In the genomic region with DNA sequence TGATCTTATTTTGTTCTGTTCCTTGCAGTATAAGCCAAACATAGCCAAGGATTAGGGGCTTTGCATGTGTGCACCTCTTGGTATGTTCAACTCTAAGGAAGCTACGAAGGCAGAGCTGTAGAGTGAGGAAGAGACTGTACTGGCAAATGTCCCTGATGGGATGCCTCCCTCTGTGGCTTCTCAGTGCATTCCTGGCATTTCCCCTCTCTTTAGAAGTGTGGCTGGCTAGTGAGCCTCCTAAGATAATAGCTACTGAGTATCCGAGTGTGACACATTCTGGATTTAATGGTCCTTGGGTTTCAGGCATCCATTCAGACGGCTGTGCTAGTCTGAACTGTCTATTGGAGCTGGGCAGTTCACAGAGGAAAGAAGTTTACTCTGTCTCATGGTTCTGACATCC, we compare ENCODE assay signal across 23 mouse cellular contexts. TPM values are rescaled to one million over a fixed set of nuclear protein-coding genes. Genes with fewer than 3 reads are reported as not detected.
A peak's percentile ranks its signal among the peaks of the same experiment; 100 is the strongest.
DNase-seq lines count a peak whose midpoint lies in the region; ATAC-seq and TF ChIP-seq lines count a peak whose summit lies in the region.
"Had no signal": no experiment of that assay in that cellular context is flagged by ENCODE, and none has a peak within 500 bp of the region (broad histone marks: within the 10 kb centered on the region; RNA-seq: fewer than 3 reads in every experiment).

No protein-coding gene starts in this region.

- peak; percentile 71 for DNase-seq in heart, adult 11 months
- no peak for DNase-seq in heart, postnatal 0 days (ENCODE audit: low spot score)
- DNase-seq in heart, postnatal 25 days (ENCODE audit: low spot score), result no peak
- no peak for DNase-seq in kidney, adult 9 months
- peak; percentile 93 for DNase-seq in Muller cell, postnatal 12 days (ENCODE audit: inconsistent ontology term)
- no peak for DNase-seq in frontal cortex, adult 2 months (ENCODE audit: extremely low spot score in 1 of 2, low spot score in 1 of 2)
- DNase-seq: adrenal gland, adult 2 months; adrenal gland, postnatal 25 days; B cell, adult 2 months; cerebellum, adult 18-20 months; cerebellum, adult 9-11 months; cerebellum, postnatal 36 days; gastrocnemius, postnatal 14 days; heart, postnatal 36 days had no signal

- H3K27me3 ChIP-seq in heart, embryonic 12.5 days (replicated peaks), result no peaks in the 10 kb centered on the region
- H3K27me3 ChIP-seq in heart, postnatal 0 days (ENCODE audit: control insufficient read depth, insufficient read depth, low read length), result no peaks in the 10 kb centered on the region
- no peaks in the 10 kb centered on the region for H3K27me3 ChIP-seq in kidney, embryonic 15.5 days
- H3K27me3 ChIP-seq: embryonic facial prominence, embryonic 13.5 days; forebrain, embryonic 12.5 days; hindbrain, embryonic 15.5 days had no signal

- TF ChIP-seq EP300 in heart, postnatal 0 days (IDR thresholded peaks at IDR 0.05; ENCODE audit: low read depth), result no peak

- no peak for ATAC-seq in heart, embryonic 12.5 days (ENCODE audit: insufficient number of reproducible peaks, low FRiP score)
- ATAC-seq in heart, postnatal 0 days (ENCODE audit: insufficient read depth, low read depth), result no peak
- peak; percentile 58 for ATAC-seq in kidney, embryonic 15.5 days (replicated peaks; ENCODE audit: low FRiP score)
- ATAC-seq: CD4-positive, CD25-positive, alpha-beta regulatory T cell, adult 4 months; forebrain, embryonic 16.5 days had no signal

- H3K4me1 ChIP-seq in heart, embryonic 12.5 days (replicated peaks), result peaks cover 46% of the 10 kb centered on the region
- peaks cover 42% of the 10 kb centered on the region for H3K4me1 ChIP-seq in heart, postnatal 0 days (ENCODE audit: control insufficient read depth, insufficient read depth)
- H3K4me1 ChIP-seq in kidney, embryonic 15.5 days, result peaks cover 55% of the 10 kb centered on the region

- intact Hi-C loops in heart, postnatal 25 days (cut with DNase I), result no loop called here

- WGBS in heart, embryonic 12.5 days, result 30% methylated on average over 3 of the region's 3 CpGs
- WGBS in heart, postnatal 0 days, result 38% methylated on average over 3 of the region's 3 CpGs
- 29% methylated on average over 3 of the region's 3 CpGs for WGBS in kidney, embryonic 15.5 days

- TF ChIP-seq CTCF in heart, postnatal 0 days (IDR thresholded peaks at IDR 0.05; ENCODE audit: low read depth), result no peak

- H3K4me2 ChIP-seq in heart, embryonic 12.5 days, result no peak overlapping the region
- no peak overlapping the region for H3K4me2 ChIP-seq in heart, postnatal 0 days (ENCODE audit: low read depth, low read length)
- no peak overlapping the region for H3K4me2 ChIP-seq in kidney, embryonic 15.5 days
- H3K4me2 ChIP-seq: embryonic facial prominence, embryonic 13.5 days; forebrain, embryonic 12.5 days; heart, embryonic 11.5 days; hindbrain, embryonic 15.5 days had no signal

- no peak overlapping the region for H3K9ac ChIP-seq in heart, embryonic 12.5 days
- no peak overlapping the region for H3K9ac ChIP-seq in heart, postnatal 0 days (replicated peaks; ENCODE audit: low read depth, low read length)
- no peak overlapping the region for H3K9ac ChIP-seq in kidney, embryonic 15.5 days
- H3K9ac ChIP-seq: embryonic facial prominence, embryonic 13.5 days; forebrain, embryonic 12.5 days; hindbrain, embryonic 15.5 days had no signal

- no peak overlapping the region for H3K4me3 ChIP-seq in heart, embryonic 12.5 days
- no peak overlapping the region for H3K4me3 ChIP-seq in heart, postnatal 0 days (ENCODE audit: low read depth, low read length)
- H3K4me3 ChIP-seq in kidney, embryonic 15.5 days (replicated peaks), result no peak overlapping the region
- H3K4me3 ChIP-seq: embryonic facial prominence, embryonic 13.5 days; forebrain, embryonic 12.5 days; hindbrain, embryonic 15.5 days had no signal

- no peaks in the 10 kb centered on the region for H3K36me3 ChIP-seq in heart, embryonic 12.5 days
- no peaks in the 10 kb centered on the region for H3K36me3 ChIP-seq in heart, postnatal 0 days (replicated peaks; ENCODE audit: control insufficient read depth, insufficient read depth, low read length)
- no peaks in the 10 kb centered on the region for H3K36me3 ChIP-seq in kidney, embryonic 15.5 days
- H3K36me3 ChIP-seq: forebrain, embryonic 12.5 days; G1E; hindbrain, embryonic 15.5 days had no signal

- H3K27ac ChIP-seq in heart, embryonic 12.5 days (ENCODE audit: poor library complexity, severe bottlenecking), result no peak overlapping the region
- H3K27ac ChIP-seq in heart, postnatal 0 days (ENCODE audit: low read depth), result 0 out of 2 replicates have a peak overlapping the region, but pooled peaks have one; percentile 20
- H3K27ac ChIP-seq in kidney, embryonic 15.5 days, result peak overlapping the region; percentile 79
- H3K27ac ChIP-seq: embryonic facial prominence, embryonic 13.5 days; forebrain, embryonic 12.5 days; hindbrain, embryonic 15.5 days had no signal

- no peaks in the 10 kb centered on the region for H3K9me3 ChIP-seq in heart, embryonic 12.5 days (replicated peaks)
- H3K9me3 ChIP-seq in heart, postnatal 0 days (replicated peaks; ENCODE audit: control insufficient read depth, low read length), result no peaks in the 10 kb centered on the region
- H3K9me3 ChIP-seq in kidney, embryonic 15.5 days (replicated peaks), result no peaks in the 10 kb centered on the region
- H3K9me3 ChIP-seq: embryonic facial prominence, embryonic 13.5 days; forebrain, embryonic 12.5 days; G1E; hindbrain, embryonic 15.5 days had no signal

RNA-seq across cellular contexts. Expression of gene Sema5a, which starts 19.0 kb away (rescaled TPM):
- 3.9 and 4.6 TPM in 2 replicates for polyA plus RNA-seq in heart, embryonic 12.5 days (2016; fragmentation: Nextera tagmentation; extraction: Ambion mirVana)
- 11.5 and 36.6 TPM in 2 replicates for total RNA-seq in heart, postnatal 0 days (2014; rRNA removed; ENCODE audit: low replicate concordance)
- 3.3 and 3.7 TPM in 2 replicates for polyA plus RNA-seq in heart, postnatal 0 days (2015; fragmentation: Nextera tagmentation; extraction: Ambion mirVana)
- total RNA-seq in heart, postnatal 25 days (2021), result 1 to 10 TPM; 8.6 to 9.6 TPM
- polyA plus RNA-seq in kidney, embryonic 15.5 days (2015; fragmentation: Nextera tagmentation; extraction: Ambion mirVana), result 25.2 and 26.3 TPM in 2 replicates
- polyA plus RNA-seq in frontal cortex, adult 2 months (2012; rRNA removed), result 10.4 and 10.5 TPM in 2 replicates
- polyA plus RNA-seq: G1E had no signal

Comparison
In these comparisons a context has a peak if more than half of its experiments do, and no peak if none do; other contexts are left out.
1. DNase-seq: peak in heart, adult 11 months (single experiment) and Muller cell, postnatal 12 days (single experiment); none in heart, postnatal 0 days (single experiment), heart, postnatal 25 days (single experiment), kidney, adult 9 months (single experiment) and frontal cortex, adult 2 months (0 of 2).